Mouse (Mus musculus): ENCODE data around the gene Naga.

DNA sequence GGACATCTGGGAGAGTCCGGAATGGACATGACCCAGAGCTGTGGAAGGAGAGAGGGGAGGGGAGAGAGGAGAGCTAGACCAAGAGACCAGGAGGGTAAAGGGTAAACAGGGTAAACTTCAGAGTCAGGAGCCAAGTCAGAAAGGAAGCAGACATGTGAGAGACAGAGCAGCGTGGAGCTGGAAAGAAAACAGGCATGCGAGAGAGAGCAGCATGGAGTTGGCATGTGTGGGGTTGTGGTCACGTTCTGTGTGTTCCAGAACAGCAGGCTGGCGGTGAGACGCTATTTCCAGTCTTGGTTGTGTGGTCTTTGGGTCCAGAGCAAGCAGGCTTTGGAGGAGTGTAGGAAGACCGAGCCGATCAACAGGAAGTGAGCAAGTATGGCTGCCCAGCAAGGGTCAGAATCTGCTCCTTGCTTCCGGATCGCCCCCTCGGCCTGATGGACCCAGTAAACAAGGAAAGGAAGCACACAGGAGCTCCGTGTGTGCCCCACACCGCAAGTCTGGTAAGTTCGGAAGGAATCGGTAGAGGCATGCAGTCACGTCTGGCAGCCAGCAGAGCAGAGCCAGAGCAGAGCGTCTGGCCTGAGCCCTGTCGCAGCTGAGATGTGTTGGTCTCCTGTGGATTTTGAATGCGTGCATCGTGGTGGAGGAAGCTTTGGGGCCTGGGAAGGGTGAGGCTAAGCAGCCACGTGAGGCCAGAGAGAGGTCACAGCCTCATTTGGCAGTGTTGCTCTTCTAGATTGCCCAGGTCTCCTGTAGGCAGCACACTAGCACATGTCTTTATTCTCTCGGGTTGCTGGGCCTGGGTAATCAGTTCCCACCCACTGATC lies 19.9 kb upstream of the Naga start:
- TF ChIP-seq EP300 (IDR thresholded peaks at IDR 0.05; ENCODE audit: low read depth) (no peak), CTCF (IDR thresholded peaks at IDR 0.05; ENCODE audit: low read depth) (no peak)

Measured in heart, postnatal 0 days (tissue).